Mouse (Mus musculus): Measurements from ENCODE around the gene Pten. TPM values are rescaled to one million over a fixed set of nuclear protein-coding genes. Genes with fewer than 3 reads are reported as not detected.

Gene Pten
- total RNA-seq, 2 experiments from 2014 or later, result 141 to 154 TPM

DNA sequence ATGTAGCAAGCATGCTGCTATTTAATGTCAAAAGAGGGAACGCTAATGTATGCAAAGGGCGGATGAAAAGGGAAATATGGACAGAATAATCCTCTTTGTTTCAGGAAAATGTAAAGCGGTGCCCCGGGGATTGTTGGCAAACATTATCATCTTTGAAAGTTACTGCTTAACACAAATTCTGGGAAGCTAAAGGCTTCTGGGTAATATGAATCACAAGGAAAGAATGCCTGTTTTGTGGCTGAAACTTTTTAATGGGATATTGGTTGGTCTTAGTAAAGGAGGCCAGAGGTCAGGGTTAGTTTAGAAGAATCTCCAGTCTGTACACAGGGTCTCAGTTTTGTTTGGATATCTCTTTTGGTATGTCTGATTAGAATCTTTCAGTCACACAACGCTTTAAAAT lies 87.2 kb downstream of the Pten start:
- intact Hi-C loops (cut with DNase I), result no loop called here
- DNase-seq (ENCODE audit: extremely low spot score in 1 of 2, low spot score in 2 of 2), result no peak
- H3K27ac ChIP-seq, result no peak overlapping the region
- no peak overlapping the region for H3K4me3 ChIP-seq
- TF ChIP-seq CTCF (IDR thresholded peaks at IDR 0.05), result no peak

DNA sequence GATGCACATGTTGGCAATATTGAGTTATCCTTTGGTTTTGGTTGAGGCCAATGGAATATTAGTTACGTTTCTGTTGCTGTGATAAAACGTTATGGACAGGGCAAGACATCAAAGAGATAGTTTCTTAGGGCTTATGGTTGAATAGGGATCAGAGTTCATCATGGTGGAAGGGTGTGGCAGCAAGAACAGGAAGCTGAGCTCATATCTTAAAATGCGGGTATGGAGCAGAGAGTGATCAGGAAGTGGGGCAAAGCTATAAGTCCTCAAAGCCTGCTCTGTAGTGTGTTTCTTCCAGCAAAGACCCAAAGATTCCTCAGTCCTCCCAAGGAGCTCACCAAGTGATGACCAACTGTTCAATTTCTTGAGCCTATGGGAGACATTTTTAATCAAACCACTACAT lies 90.7 kb downstream of the Pten start:
- intact Hi-C loops (cut with DNase I), result no loop called here
- no peak for DNase-seq (ENCODE audit: extremely low spot score in 1 of 2, low spot score in 2 of 2)
- no peak for TF ChIP-seq CTCF (IDR thresholded peaks at IDR 0.05)
- H3K27ac ChIP-seq, result no peak overlapping the region
- no peak overlapping the region for H3K4me3 ChIP-seq

DNA sequence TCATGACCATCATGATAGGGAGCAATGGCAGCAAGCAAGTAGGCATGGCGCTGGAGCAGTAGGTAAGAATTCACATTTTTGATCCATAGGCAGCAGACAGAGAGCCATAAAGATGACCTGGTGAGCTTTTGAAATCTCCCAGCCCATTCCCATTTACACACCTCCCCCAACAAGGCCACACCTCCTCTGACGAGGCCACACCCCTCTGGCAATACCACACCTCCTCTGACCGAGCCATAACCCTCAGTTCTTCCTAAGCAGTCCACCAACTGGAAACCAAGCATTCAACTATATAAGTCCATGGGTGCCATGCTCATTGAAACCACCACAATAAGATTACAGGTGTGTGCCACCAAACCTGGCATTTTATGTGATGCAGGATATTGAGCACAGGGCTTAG lies 95.0 kb downstream of the Pten start:
- intact Hi-C loops (cut with DNase I), result no loop called here
- no peak for TF ChIP-seq CTCF (IDR thresholded peaks at IDR 0.05)
- H3K4me3 ChIP-seq, result no peak overlapping the region
- H3K27ac ChIP-seq, result no peak overlapping the region
- DNase-seq (ENCODE audit: extremely low spot score in 1 of 2, low spot score in 2 of 2), result no peak

DNA sequence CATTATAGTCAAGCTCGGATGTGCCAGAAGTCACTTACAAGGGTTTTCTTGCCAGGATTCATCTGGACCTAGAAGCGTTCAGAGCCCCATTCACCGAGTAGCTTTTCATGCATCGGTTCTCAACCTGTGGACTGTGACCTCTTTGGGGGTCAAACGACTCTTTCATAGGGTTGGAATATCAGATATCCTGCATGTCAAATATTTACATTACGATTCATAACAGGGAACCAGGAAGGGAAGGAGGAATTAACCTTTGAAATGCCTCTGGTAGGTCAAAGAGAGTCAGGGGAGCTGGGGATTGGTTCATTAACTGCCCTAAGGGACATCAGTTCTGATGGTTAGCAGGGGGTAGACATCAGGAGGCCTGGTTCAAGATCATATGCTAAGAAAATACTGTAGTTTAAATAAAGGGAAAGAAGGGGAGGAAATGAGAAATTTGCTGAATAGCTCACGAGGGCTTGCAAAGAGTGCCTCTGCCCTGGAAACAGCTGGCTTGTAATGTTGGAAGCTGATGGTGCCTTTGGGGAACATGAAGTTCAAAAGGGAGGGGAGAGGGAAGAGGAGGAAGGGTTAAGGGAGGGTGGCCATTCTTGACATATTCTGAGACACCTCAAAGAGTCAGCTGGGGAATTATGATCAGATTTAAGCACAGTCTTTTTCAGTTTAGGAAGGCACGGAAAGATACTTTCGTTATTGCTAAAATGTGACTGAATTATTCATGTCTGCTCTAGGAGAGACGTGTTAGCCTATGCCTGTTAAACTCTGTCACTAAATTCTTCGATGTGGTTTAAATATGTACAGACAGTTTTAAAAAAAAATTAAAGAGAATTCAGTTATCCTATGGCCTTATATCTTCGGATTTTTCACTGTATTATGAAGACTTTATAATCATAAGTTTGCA lies 104.6 kb downstream of the Pten start:
- no peak overlapping the region for H3K4me3 ChIP-seq
- H3K27ac ChIP-seq, result no peak overlapping the region
- DNase-seq (ENCODE audit: extremely low spot score in 1 of 2, low spot score in 2 of 2), result no peak
- intact Hi-C loops (cut with DNase I), result no loop called here
- no peak for TF ChIP-seq CTCF (IDR thresholded peaks at IDR 0.05)

DNA sequence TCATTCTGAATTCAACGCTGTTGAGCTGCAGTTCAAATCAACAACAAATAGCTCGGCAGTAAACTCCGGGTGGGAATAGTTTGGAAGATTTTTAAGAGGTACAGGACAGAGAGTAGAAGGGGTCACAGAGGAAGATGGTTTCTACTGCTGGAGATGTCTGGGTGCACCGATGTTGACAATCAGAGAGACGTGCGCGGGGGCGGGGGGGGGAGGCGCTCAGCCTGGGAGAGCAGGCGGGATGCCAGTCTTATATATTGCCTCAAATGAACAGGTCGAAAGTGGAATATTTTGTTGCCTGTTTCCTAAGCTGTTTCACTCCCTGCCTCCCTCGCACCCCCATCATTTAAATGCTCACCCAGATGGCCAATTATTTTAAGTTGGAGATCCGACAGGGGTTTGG lies 109.5 kb downstream of the Pten start:
- intact Hi-C loops (cut with DNase I), result no loop called here
- no peak for TF ChIP-seq CTCF (IDR thresholded peaks at IDR 0.05)
- H3K4me3 ChIP-seq, result no peak overlapping the region

DNA sequence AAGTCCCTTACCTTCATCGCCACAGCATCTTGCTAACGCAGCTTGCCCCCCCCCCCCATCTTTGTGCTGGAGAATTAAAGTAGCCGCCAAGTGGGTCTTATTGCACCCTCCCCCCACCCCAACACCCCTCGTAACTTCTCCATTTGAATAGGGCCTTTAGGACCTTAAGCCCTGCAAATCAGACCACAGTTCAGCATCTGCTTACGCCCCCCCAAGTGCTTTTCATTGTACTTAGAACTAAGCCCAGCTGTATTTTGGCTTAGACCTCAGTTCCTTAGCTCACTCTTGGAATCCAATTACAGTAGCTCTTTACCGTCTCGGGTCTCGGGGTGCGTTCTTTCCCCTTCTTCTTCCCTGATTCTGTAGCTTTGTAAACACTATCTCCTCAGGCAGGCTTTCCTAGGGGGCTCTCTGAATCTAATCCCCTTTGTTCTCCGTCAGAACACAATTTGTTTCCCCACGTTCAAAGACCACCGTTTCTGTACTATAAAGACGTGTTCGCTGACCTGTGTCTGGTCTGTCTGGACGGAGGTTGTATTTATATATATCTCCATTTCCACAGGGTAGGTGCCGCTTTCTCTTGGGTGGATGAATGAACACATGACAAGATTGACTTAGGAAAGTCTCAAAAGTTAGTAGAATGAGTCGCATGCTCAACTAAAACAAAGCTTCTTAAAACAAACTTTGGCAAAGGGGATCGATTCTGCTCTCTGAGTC lies 110.0 kb downstream of the Pten start:
- no peak overlapping the region for H3K27ac ChIP-seq
- DNase-seq (ENCODE audit: extremely low spot score in 1 of 2, low spot score in 2 of 2), result no peak
- intact Hi-C loops (cut with DNase I), result no loop called here
- H3K4me3 ChIP-seq, result no peak overlapping the region
- TF ChIP-seq CTCF (IDR thresholded peaks at IDR 0.05), result no peak

More for the DNA sequence above, 109.5 kb downstream of the Pten start:
- no peak overlapping the region for H3K27ac ChIP-seq
- no peak for DNase-seq (ENCODE audit: extremely low spot score in 1 of 2, low spot score in 2 of 2)

DNA sequence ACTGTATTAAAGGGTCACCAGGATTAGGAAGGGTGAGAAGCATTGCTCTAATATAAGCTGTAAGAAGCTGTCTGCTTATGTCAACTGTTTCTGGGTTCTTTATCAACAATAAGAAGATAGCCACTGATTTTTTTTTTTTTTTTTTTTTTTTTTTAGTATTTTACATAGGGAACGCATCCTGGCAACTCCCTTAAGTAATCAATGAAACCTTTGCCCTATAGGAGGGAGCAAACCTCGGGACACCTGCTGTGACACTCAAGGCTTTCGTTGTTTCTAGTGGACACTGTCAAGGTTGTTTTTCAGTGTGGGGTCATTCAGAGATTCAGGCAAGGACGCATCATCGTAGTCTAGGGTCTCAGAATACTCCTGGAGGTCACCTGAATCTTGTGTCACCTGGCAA lies 111.3 kb downstream of the Pten start:
- TF ChIP-seq CTCF (IDR thresholded peaks at IDR 0.05), result no peak
- no peak overlapping the region for H3K4me3 ChIP-seq
- DNase-seq (ENCODE audit: extremely low spot score in 1 of 2, low spot score in 2 of 2), result no peak
- intact Hi-C loops (cut with DNase I), result no loop called here
- no peak overlapping the region for H3K27ac ChIP-seq

DNA sequence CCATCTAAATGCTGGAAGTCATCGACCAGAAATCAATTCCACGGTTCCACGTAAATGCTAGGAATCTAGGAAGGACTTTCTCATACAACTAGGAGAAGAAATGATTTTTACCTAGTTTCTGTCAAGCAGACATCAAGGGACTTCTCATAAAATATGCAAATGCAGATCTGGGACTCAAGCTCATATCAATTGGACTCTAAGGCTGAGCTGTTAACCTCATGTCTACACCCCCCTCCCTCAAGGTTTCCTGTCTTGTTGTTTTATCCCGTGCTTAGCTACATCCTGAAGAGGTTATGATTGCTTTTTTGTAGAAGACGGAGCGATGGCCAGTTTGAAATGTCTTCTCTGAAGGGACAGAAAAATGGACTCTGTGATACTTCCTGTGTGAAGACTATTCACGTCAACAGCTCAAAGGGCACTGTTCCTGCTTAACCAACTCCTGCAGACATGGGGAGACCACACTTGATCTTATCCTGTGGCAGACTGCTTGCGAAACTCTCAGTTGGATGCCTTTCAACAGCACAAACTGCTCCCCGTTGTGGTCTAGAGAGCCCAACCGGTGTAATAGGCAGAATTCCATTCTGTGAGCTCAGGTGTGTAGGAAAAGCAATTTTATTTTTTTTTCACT lies 111.9 kb downstream of the Pten start:
- intact Hi-C loops (cut with DNase I), result no loop called here
- no peak for TF ChIP-seq CTCF (IDR thresholded peaks at IDR 0.05)
- DNase-seq (ENCODE audit: extremely low spot score in 1 of 2, low spot score in 2 of 2), result no peak

DNA sequence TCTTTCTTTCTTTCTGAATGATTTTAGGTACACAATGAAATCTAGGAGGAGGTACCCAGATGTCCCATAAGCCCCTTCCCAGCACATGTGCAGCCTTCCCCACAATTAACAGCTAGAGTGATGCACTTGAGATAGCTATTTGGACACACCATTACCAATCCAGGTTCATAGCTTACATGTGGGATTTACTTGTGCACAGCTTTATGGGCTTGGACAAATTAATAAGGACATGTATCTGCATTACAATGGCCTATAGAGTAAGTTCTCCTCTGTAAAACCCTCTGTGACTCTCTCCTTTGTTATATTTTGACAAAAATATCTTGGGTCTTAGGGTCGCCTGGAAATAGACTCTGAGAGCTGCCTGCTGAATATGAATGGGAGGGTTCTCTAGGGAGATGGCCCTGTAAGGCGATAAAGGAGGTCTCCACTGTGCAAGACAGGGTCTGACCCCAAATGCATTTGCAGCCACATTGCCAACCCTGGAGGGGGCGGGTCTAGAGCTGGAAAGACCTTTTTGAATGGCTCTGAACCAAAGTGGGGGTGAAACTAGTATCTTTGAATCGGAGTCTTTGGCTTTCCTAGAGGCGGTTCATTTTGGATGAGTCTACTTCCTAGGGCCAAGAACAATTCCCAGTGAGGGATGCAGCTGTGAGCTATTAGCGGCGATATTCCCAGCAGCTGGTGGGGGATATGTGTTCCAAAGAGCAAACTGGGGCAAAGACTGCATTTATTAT lies 116.8 kb downstream of the Pten start:
- no peak overlapping the region for H3K4me3 ChIP-seq
- no peak for TF ChIP-seq CTCF (IDR thresholded peaks at IDR 0.05)
- DNase-seq (ENCODE audit: extremely low spot score in 1 of 2, low spot score in 2 of 2), result no peak
- H3K27ac ChIP-seq, result no peak overlapping the region
- intact Hi-C loops (cut with DNase I), result no loop called here

More for the DNA sequence above, 111.9 kb downstream of the Pten start:
- Histone ChIP-seq H3K4me3 (no peak overlapping the region), H3K27ac (no peak overlapping the region)

Other genes with a start within 250 kb of the Pten start
- 1 to 10 TPM; 8.1 to 9.8 TPM for gene Papss2, start 161.7 kb upstream of the Pten start, total RNA-seq (2021)
- 10 to 100 TPM; 91.3 to 96.5 TPM for gene Atad1, start 17.7 kb upstream of the Pten start, total RNA-seq (2021)

Data from left cerebral cortex, adult 2 months (tissue).